Mouse (Mus musculus): ENCODE data around the gene Dcaf1.
A peak's percentile ranks its signal among the peaks of the same experiment; 100 is the strongest.

Gene Dcaf1

GRCm38 (mm10) chr9:106879471-106879870, 57.8 kb downstream of the Dcaf1 start:
- DNase-seq (ENCODE audit: low spot score) = no peak

GRCm38 (mm10) chr9:106881071-106881755, 59.5 kb downstream of the Dcaf1 start:
- no peak for DNase-seq (ENCODE audit: low spot score)

DNA sequence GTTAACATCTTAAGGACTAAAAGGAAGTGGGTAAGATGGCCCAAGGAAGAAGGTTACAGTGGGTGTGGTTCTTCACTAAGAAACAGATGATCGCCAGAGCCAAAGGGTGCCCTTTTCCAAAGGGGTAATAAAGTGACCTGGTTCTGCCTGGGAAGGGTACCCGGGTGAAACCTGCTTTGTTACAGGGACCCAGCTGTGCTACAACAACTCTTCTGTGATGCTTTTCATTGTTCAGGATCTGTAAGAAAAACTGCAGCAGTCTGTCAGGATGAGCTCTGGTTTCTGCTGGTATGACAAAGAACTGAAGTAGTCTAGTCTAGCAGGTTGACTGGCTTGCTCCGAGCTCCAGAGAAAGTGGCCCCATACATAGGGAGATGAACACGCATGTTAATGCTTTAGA, 60.5 kb downstream of the Dcaf1 start:
- no peak for DNase-seq (ENCODE audit: low spot score)

DNA sequence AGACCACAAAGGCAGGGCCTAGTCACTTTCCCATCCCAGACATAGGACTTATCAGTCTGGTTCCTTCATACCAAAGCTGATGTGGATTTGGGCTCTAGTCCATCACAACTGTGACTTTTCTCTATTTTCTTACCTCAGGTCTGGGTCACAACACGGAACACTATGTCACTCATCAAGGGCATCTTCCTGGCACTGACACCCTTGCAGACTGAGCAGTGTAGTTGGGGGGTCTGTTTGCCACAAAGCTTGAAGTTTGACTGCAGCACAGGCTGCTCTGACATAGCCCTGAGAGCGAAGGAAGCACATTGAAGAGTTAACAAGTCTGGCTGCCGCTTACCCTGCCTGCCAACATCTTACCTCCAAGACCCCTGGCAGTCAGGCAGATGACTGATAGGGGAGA, 61.4 kb downstream of the Dcaf1 start:
- DNase-seq (ENCODE audit: low spot score) = no peak

- DNase-seq (ENCODE audit: low spot score) = no peak
Observed at GRCm38 (mm10) chr9:106884306-106884705, 62.6 kb downstream of the Dcaf1 start.

DNA sequence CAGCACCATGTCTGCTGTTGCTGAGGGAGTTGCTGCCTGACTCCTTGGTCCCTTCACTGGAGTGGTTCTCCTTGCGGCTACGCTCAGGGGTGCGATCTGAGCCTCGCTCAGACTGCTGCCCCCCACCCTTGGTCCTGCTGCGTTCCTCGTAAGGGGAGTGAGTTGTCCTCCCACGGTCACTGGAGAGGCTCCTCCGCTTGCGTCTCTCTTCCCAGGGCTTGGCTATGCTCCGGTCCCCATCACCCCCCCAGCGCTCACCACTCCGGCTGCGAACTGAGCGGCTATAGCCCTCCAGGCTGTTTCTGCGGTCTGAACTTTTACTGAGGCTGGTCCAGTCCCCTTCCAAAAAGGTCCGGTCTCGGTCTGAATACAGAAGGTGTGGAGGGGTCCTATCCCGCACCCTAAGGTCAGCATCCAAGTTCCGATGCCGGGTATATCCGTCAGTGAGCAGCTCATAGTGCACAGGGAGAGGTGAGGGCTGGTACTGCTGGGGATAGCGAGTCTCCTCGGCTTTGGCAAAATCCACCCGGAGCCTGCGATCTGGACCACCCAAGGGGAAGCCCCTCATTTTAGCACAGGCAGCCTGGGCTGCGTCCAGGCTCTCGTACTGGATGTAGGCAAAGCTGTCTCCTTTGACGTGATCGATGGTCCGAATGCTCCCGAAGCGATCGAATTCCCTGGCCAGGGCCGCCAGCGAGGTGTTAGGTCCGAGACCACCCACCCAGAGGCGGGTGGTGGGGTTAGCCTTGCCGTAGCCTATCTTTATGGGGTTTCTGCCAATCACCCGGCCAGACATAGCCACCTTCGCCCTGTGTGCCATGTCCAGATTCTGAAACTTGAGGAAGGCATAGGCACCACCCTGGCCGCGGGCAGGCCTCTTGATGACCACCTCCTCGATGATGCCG, 63.6 kb downstream of the Dcaf1 start:
- peak; percentile 54 for DNase-seq (ENCODE audit: low spot score)

DNA sequence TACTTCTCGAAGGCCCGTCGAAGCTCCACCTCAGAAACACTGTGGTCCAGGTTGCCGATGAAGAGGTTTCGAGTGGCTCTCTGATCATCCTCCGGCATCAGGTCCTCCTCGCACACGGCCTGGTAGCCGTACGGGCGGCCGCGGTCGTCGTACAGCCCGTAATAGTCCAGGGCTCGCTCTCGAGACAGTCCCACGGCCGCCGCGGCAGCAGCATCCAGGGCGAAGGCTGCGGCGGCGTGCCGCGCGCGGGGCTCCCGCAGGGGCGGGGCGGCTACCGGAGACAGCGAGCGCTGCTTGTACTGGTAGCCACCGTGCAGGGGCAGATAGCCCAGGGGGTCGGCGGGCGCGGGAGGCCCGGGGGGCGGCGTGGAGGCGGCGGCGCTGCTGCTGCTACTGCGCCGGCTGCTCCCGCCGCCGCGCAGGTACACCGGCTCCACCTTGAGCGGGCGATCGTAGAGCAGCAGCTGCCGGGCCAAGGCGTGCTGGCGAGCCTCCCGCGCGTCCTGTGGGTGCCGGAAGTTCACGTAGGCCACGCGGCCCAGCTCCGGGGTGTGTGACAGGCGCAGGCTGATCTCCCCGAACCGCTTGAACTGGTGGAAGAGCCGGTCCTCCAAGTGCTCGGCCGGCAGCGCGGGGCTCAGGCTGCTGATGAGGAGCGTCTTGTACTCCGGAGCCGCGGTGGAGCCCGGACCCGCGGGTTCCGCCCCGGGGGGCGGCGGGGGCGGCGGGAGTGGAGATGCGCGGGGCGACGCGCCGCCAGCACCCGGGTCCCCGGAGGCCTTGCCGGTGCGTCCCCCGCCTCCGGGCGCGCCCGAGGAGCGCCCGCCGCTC, 64.4 kb downstream of the Dcaf1 start:
- peak; percentile 74 for DNase-seq (ENCODE audit: low spot score)

DNA sequence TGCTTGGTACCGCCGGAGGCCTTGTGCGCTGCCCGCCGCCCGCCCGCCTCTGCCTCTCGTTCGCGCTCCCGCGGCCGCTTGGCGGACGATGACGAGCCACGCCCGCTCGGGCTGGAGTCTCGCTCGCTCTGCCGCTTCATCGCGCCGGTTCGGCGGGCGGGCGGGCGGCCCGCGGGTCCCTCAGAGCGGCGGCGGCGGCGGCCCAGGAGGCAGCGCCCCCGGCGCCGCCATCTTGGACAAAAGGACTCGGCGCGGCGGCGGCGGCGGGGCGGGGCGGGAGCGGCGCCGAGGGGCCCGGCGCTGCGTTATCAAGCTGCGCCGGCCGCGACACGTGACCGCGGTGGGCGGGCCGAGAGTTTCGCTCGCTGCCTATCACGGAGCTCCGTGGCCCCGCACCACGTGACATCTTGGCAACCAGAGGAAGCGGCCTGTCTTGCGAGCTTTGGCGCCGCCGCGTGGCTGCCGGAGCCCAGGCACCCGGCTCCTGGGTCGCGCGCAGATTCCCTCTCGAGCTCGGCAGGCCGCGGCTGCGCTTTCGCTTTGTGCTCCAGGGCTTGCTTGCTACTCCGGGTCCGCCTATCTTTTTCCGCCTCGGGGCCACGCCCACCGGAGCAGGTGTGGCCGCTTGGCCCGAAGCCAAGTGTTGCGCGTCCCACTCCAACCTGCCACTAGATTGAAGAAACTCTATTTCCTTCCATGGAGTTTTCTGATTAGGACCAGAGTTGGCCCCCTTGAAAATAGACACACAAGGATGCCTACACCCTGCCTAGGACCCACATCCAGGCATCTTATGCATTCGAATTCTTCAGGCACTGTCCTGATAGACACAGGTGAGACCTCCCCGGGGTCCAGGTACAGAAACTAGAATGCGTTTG, 65.4 kb downstream of the Dcaf1 start, which contains the start of gene Rbm15b:
Gene Rbm15b, minus strand, starts transcription at position 601 of the 875 bp plus-strand sequence.
- DNase-seq (ENCODE audit: low spot score) = peak; percentile 99

- no peak for DNase-seq (ENCODE audit: low spot score)
Observed at GRCm38 (mm10) chr9:106888346-106888745, 66.7 kb downstream of the Dcaf1 start.

GRCm38 (mm10) chr9:106889321-106889720, 67.6 kb downstream of the Dcaf1 start:
- DNase-seq (ENCODE audit: low spot score) = no peak

DNA sequence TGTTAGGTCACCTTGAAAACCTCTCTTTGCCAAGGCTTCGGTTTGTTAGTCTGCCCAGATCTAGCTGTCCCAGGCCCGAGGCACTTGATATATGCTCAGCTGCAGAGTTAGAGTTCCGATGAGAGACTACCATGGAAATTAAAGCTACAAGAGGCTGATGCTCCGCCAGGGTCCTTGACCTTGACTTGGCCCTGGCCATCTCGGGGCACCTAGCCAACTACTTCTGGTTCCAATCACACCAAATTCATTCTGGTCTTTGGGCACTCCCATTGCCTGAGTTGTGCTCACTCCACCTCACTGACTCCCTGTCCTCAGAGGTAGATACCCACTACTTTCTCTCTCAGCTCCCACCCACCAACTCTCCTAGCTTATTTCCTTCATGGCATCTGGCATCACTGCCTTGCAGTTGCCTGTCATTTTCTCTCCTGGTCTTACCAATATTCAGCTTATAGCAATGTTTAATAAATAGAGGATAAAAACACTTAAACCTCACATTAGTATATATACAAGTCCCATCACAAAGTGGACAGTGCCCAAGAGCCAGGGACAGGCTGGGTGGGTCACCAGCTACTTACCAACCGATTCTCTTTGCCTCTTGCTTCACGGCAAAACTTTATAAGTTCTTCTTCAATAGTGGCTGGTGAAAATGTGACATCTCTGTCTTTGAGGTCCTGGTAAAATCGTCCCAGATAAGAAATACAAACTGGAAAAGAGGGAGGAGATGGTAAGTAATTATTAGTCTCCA, 69.0 kb downstream of the Dcaf1 start:
- peak; percentile 75 for DNase-seq (ENCODE audit: low spot score)

GRCm38 (mm10) chr9:106891341-106891741, 69.7 kb downstream of the Dcaf1 start:
- no peak for DNase-seq (ENCODE audit: low spot score)

DNA sequence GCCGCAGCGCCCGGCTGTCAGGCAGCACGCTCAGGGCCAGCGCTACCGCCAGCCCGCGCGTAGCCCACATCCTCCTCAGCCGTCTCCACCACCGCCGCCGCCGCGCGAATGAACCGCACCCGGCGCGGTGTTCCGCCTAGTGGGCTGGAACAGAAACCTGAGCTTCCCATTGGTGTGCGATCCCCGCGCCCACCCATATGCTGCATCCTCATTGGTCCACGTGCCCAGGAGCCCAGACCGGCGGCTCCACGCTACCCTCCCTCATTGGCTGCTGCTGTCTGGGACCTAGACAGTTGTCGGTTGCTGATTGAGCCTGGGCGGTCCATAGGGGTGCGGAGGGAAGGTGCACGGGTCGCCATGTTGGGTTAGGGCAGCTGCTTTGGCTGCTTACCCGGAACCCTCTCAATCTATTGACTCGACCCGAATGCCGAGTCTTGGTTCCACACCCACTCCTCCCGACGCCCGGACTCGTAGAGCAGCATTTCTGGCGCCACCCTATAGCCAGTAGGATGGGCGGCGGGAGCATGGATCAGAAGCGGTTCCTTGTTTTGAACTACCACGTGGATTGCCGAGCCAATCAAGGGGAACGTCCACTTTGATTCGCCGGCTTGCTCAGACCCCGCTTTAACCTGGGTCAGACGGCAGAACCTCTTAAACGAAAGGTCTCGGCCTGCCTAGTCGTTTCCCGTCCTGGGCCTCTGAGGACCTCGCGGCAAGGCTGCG, 70.3 kb downstream of the Dcaf1 start, which contains the start of gene Manf:
Gene Manf, minus strand, starts transcription at position 151 of the 723 bp plus-strand sequence.
- DNase-seq (ENCODE audit: low spot score) = peak; percentile 92

GRCm38 (mm10) chr9:106892552-106892875, 70.8 kb downstream of the Dcaf1 start:
- DNase-seq (ENCODE audit: low spot score) = no peak

DNA sequence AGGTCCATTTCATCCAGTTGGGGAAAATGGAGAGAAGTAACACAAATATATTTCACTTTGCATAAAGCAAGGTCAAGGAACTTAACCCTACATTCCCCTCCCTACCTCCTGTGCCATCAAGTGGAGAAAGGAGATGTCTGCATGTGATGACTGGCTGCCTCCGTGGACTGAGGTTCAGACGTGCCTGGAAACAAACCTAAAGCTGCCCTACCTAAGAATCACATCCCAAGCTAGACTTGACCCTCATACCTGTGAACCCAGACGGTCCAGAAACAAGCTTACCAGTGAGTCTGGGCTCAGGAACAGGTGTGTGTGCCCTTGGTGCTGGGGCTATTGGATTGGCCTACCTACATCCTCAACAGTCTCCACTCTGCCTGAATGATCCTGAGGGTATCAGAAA, 71.7 kb downstream of the Dcaf1 start:
- no peak for DNase-seq (ENCODE audit: low spot score)

GRCm38 (mm10) chr9:106898901-106899300, 77.2 kb downstream of the Dcaf1 start:
- no peak for DNase-seq (ENCODE audit: low spot score)

DNA sequence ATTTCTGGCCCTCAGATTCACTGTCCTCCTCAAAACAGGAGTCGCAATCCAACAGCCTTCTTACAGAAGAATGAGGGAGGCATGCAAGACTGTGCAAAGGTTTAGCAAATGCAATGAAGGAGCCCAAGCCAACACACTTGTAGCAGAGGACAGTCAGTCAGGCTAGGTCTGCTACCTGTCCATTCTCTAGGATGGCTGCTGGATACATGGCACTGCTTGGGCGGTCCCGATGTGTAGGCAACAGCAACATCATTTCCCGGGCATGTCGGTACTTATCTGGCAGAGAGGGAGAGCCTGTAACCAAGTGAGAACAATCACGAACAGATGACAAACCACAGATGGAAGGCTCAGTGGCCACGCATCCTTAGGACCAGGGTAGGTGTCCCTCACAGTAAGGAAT, 79.9 kb downstream of the Dcaf1 start:
- DNase-seq (ENCODE audit: low spot score) = no peak

DNA sequence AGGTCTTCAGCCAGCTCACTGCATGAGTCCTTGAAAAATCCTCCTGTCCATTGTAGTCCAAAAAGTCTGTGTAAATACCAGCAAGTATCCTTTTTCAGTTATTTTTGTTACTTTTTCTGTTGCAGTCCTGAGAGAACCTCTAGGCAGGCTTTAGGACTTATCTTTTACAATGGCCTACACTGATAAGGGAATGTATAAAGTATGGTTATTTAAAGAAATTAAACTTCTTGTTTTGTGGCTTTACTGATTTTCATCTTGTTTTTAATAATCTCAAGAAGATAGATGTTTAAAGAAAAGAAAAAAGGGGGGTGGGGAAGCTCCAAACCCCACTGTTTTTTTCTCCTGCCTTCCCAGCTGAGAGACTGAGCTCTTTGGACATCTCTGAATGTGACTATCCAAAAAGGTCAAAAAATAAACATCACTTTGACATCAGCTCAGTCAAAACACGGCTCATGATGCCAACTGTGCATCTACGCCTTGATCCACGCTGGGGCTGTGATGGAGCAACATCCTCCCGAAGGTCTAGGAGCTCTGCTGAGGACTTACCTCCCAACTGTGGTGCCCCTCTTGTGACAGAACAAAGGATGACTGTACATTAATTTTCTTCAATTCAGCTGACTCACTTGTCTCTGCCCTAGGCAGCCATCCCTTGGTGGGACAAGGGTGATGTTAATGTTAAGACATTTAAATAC, 81.6 kb downstream of the Dcaf1 start:
- DNase-seq (ENCODE audit: low spot score) = no peak

DNA sequence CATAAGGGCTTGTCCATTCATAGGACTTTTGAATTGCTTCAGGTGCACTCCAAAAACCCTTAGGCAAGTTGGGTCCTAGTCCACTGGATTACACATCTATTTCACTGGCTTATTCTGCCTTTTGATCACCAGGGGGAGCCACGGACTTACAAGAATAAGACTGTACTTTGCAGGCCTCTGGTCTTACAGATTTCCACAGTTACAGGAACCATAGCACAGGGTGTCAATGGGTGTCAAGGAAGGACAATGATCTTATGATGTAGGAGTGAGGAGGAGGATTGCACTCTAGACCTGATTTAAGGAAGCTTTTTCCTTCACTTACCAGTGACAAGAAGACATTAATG, 82.1 kb downstream of the Dcaf1 start:
- no peak for DNase-seq (ENCODE audit: low spot score)

DNA sequence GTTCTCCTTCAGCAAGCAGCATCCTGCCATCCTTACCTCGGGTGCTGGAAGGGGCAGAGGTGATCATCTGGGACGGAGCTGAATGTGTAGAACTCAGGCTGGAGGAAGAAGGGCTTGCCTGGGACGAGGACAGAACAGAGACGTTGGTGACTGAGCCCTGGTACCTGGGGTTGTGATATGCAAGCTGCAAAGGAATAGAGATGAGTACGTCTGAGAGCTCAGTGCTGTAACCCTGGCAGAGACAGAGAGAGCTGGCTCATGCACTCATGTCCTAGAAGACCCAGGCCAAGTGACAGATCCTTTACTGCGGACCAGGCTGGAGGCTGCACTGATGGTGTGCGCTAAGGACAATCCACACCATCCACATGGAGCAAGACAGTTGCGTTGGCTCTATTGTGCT, 84.9 kb downstream of the Dcaf1 start:
- DNase-seq (ENCODE audit: low spot score) = no peak
